Mouse (Mus musculus): ENCODE measurements at regions not wholly inside any gene's neighbourhood (a gene's known extent, or its start where the extent isn't known, plus 50 kb on each side); places are given as distances from the start of the nearest gene placed in this dataset.

DNA sequence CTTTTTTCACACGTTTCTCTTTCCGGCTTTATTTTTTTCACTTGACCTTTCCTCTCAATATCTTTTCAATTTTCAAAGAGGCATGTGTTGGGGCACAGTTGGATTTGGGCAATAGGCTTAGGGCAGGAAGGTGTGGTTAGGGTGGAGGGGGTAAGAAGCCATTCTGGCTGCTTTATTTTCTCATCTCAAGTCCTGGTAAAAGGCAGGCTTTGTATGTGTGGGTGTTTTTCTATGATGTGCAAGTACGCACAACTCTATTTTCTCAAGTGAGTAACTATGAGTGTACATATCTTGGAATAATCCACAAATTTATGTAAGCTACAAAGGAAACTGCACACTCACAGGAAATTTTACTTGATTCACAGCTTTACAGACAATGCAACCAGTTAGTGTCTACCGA is 121.5 kb upstream of the Ifne start:
- Histone ChIP-seq H3K27ac (replicated peaks) (no peak overlapping the region), H3K4me3 (no peak overlapping the region), H3K9ac (no peak overlapping the region), H3K4me2 (no peak overlapping the region), H3K36me3 (no peaks in the 10 kb centered on the region), H3K27me3 (replicated peaks) (no peaks in the 10 kb centered on the region), H3K4me1 (no peaks in the 10 kb centered on the region), H3K9me3 (no peaks in the 10 kb centered on the region)
- no peak for ATAC-seq (ENCODE audit: extremely low read depth, insufficient number of reproducible peaks, low FRiP score, low TSS enrichment)
- 71% methylated on average over 4 of the region's 4 CpGs for WGBS

DNA sequence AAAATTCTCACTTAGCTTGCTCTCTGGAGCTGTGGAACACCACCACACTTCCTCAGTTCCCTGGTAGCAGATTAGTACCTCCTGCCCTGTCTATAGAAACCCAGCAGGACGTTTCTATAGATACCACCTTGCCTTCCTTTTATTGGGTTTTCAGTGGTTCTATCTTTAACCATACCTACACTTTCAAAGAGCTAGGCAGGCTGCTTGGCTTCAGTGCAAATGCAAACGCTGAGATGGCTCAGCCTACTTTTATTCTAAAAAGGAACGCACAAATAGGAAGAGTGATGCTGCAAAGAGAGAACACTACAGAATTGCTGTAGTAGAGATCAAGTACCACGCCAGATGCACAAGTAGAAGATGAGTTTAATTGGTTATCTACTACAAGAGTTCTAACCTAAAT is 120.9 kb upstream of the Ifne start:
- Histone ChIP-seq H3K27me3 (replicated peaks) (no peaks in the 10 kb centered on the region), H3K4me2 (no peak overlapping the region), H3K9ac (no peak overlapping the region), H3K4me3 (no peak overlapping the region), H3K9me3 (no peaks in the 10 kb centered on the region), H3K4me1 (no peaks in the 10 kb centered on the region), H3K36me3 (no peaks in the 10 kb centered on the region), H3K27ac (replicated peaks) (no peak overlapping the region)
- no peak for ATAC-seq (ENCODE audit: extremely low read depth, insufficient number of reproducible peaks, low FRiP score, low TSS enrichment)
- WGBS: 66% methylated on average over 4 of the region's 4 CpGs

DNA sequence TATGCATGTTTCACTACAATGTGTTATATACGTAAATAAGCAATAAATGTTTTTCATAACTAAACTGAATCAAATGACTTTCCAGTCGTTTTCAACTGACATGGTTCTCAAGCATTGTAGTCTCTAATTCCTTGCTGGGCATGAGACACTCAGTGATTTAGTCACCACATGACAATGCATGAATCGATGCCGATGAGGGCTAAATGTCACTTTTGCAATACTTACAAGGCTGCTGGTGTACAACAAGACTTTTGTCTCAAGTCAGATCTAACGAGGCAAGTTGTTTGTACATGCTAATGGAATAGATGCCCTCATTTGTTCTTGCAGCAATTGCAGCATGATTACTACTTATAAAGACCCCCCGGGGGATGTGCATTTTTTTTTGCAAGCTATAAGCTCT is 120.2 kb upstream of the Ifne start:
- H3K4me1 ChIP-seq: no peaks in the 10 kb centered on the region
- H3K36me3 ChIP-seq: no peaks in the 10 kb centered on the region
- no peaks in the 10 kb centered on the region for H3K27me3 ChIP-seq (replicated peaks)
- H3K4me3 ChIP-seq: no peak overlapping the region
- WGBS: 72% methylated on average over 6 of the region's 6 CpGs
- ATAC-seq (ENCODE audit: extremely low read depth, insufficient number of reproducible peaks, low FRiP score, low TSS enrichment): no peak
- no peak overlapping the region for H3K27ac ChIP-seq (replicated peaks)
- no peaks in the 10 kb centered on the region for H3K9me3 ChIP-seq
- no peak overlapping the region for H3K4me2 ChIP-seq
- H3K9ac ChIP-seq: no peak overlapping the region

DNA sequence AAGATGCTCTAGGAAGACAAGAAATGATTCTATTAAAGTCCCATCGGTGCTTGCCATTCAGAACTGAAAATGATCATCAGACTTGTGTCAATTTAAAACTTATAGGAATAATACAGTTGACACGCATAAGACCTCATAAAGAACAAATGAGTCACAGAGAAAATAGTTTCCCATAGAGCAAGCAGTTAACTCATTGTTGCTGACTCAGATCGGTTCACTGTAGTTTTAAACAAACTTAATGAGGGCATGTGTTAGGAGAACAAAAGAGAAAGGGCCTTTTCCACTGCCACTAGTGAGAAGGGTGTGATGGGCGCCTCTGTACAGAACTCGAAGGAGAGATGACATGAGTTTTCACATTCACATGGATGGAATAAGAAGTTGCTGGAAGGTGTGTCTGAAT is 118.3 kb upstream of the Ifne start:
- Histone ChIP-seq H3K9me3 (no peaks in the 10 kb centered on the region), H3K36me3 (no peaks in the 10 kb centered on the region), H3K4me1 (no peaks in the 10 kb centered on the region), H3K27ac (replicated peaks) (no peak overlapping the region), H3K9ac (no peak overlapping the region), H3K4me2 (no peak overlapping the region), H3K4me3 (no peak overlapping the region), H3K27me3 (replicated peaks) (no peaks in the 10 kb centered on the region)
- 80% methylated on average over 5 of the region's 5 CpGs for WGBS
- ATAC-seq (ENCODE audit: extremely low read depth, insufficient number of reproducible peaks, low FRiP score, low TSS enrichment): no peak

DNA sequence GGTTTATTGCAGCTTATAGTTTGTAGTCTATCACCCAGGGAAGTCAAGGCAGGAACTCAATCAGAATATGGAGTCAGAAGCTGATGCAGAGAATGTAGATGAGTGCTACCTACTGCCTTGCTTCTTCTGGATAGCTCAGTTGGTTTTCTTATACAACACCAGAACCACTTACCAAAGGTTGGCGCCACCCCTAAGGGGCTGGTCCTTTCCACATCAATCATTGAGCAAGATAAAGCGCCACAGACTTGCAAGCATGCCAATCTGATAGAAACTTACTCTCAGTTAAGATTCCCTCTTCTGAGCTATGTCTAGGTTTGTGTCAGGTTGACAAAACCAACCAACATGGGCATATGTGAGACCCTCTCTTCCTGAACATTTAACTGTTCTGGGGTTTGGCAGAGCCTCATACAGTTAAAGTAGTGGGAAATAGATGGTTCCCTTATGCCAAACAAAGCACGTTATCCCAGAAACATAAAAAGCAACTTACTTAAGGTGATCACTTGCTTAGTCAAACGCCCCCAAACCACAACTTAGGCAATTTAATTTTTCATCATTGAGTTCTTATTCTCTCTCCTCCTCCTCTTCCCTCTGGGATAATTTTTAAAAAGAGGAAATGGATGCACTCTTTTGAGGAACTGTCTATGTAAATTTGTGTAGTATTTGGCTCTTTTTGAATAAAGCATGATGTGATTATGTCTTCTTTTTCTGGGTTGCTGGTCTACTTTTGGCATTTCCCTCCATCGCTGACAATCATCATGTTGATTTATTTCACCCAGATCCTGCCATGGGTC is 115.3 kb upstream of the Ifne start:
- Histone ChIP-seq H3K27ac (replicated peaks) (no peak overlapping the region), H3K4me1 (no peaks in the 10 kb centered on the region), H3K4me3 (no peak overlapping the region), H3K4me2 (no peak overlapping the region), H3K9ac (no peak overlapping the region), H3K36me3 (no peaks in the 10 kb centered on the region), H3K27me3 (replicated peaks) (no peaks in the 10 kb centered on the region), H3K9me3 (no peaks in the 10 kb centered on the region)
- WGBS: 67% methylated on average over 5 of the region's 5 CpGs
- ATAC-seq (ENCODE audit: extremely low read depth, insufficient number of reproducible peaks, low FRiP score, low TSS enrichment): no peak

DNA sequence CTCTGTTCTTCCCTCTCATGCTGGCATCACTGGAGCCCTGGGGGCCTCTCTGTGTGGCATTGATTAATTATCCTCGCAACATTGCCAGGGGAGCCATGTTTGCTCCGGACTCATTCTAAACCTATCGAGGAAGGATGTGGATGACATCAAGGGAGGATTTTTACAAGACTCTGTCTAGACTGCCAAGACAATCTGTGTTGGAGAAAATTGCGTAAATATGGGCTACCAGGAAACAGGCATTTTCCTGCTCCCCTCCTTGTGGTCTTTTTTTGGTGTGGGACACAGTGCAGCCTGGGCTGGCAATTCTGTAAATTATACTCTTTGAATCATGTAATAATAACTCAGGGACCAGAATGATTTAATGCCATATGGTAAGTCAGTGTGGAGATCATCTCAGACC is 114.5 kb upstream of the Ifne start:
- H3K27ac ChIP-seq (replicated peaks): no peak overlapping the region
- H3K9me3 ChIP-seq: no peaks in the 10 kb centered on the region
- no peak overlapping the region for H3K9ac ChIP-seq
- no peak overlapping the region for H3K4me2 ChIP-seq
- WGBS: 66% methylated on average over 4 of the region's 4 CpGs
- no peaks in the 10 kb centered on the region for H3K27me3 ChIP-seq (replicated peaks)
- no peak for ATAC-seq (ENCODE audit: extremely low read depth, insufficient number of reproducible peaks, low FRiP score, low TSS enrichment)
- H3K4me1 ChIP-seq: no peaks in the 10 kb centered on the region
- H3K36me3 ChIP-seq: no peaks in the 10 kb centered on the region
- H3K4me3 ChIP-seq: no peak overlapping the region

DNA sequence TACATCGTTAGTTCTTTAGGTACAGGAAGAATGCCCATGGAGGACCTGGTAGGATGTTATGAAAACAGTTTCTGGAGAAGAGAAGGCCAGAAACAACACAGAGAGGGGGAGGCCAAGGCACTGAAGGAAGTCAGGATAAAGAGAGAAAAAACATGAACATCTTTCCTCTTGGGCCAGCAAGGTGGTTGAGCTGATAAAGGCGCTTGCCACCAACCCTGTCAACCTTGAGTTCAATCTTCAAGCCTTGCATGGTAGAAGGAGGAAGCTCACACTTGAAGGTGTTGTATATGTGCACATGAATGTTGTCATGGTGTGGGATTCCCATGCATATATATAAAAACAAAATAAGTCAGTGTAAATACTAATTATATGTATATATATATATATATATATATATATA is 112.5 kb upstream of the Ifne start:
- Histone ChIP-seq H3K27ac (replicated peaks) (no peak overlapping the region), H3K9me3 (no peaks in the 10 kb centered on the region), H3K4me1 (no peaks in the 10 kb centered on the region), H3K36me3 (no peaks in the 10 kb centered on the region), H3K4me3 (no peak overlapping the region), H3K4me2 (no peak overlapping the region), H3K9ac (no peak overlapping the region), H3K27me3 (replicated peaks) (no peaks in the 10 kb centered on the region)
- 69% methylated on average over 2 of the region's 2 CpGs for WGBS
- no peak for ATAC-seq (ENCODE audit: extremely low read depth, insufficient number of reproducible peaks, low FRiP score, low TSS enrichment)

DNA sequence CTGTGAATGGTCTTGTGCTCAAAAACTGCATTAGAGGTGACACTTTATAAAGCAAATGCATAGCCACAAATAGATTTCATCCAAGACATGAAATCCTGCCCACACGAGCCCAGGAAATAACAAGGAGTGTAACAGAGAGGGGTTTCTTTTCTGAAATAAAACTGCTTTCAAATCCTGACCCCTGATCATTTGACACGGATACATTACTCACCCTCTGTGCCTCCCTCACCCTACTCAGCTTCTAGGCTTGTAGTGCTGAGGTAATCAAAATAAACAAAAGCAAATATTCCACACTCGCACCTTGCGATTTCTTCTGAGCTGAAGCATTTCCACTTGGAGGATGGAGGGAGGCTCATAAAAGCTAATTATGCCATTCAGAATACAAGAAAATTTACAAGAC is 108.4 kb upstream of the Ifne start:
- Histone ChIP-seq H3K9ac (no peak overlapping the region), H3K4me1 (no peaks in the 10 kb centered on the region), H3K27ac (replicated peaks) (no peak overlapping the region), H3K4me2 (no peak overlapping the region), H3K4me3 (no peak overlapping the region), H3K27me3 (replicated peaks) (no peaks in the 10 kb centered on the region), H3K36me3 (no peaks in the 10 kb centered on the region), H3K9me3 (no peaks in the 10 kb centered on the region)
- 52% methylated on average over 4 of the region's 4 CpGs for WGBS
- ATAC-seq (ENCODE audit: extremely low read depth, insufficient number of reproducible peaks, low FRiP score, low TSS enrichment): no peak

DNA sequence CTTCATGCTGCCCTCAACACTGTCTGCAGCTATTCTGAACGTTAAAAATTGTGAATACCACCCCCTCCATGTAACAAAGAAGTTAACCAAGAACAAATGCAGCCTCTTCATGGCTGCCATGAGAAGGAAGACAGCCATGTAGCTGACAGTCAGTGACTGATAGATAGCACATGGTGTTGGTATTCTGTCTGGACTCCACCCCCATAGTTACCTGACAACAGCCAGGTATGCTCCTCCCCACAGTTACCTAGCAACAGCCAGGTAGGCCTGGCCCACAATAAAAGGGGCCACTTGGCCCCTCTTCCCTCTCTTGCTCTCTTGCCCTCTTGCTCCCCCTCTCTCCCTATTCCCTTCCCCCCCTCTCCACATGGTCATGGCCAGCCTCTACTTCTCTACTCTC is 107.1 kb upstream of the Ifne start:
- no peaks in the 10 kb centered on the region for H3K9me3 ChIP-seq
- no peak overlapping the region for H3K9ac ChIP-seq
- no peak for ATAC-seq (ENCODE audit: extremely low read depth, insufficient number of reproducible peaks, low FRiP score, low TSS enrichment)
- no peaks in the 10 kb centered on the region for H3K27me3 ChIP-seq (replicated peaks)
- no peak overlapping the region for H3K27ac ChIP-seq (replicated peaks)
- no peaks in the 10 kb centered on the region for H3K4me1 ChIP-seq
- H3K4me3 ChIP-seq: no peak overlapping the region
- no peak overlapping the region for H3K4me2 ChIP-seq
- H3K36me3 ChIP-seq: no peaks in the 10 kb centered on the region
- WGBS: 36% methylated on average over 1 of the region's 1 CpGs

DNA sequence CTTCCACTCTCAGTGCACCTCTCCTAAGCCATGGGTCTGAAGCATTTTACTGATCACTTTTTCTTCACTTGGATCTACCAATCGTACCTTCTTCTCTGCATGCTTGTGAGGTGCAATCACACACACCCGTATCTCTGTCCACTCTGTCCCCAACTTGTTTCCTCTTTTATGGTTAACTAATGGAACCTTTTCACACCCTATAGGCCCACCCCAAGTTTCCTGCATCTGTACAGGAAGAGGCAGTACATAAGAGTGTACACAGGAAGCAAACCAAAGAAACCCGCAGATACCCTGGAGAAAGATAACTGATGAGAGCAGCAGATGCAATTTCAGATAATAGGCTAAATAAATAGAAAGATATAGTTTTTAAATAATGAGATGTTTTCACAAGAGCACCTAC is 102.5 kb upstream of the Ifne start:
- H3K4me1 ChIP-seq: no peaks in the 10 kb centered on the region
- no peaks in the 10 kb centered on the region for H3K36me3 ChIP-seq
- WGBS: 70% methylated on average over 3 of the region's 3 CpGs
- no peaks in the 10 kb centered on the region for H3K9me3 ChIP-seq
- no peak overlapping the region for H3K4me3 ChIP-seq
- no peak overlapping the region for H3K4me2 ChIP-seq
- no peak for ATAC-seq (ENCODE audit: extremely low read depth, insufficient number of reproducible peaks, low FRiP score, low TSS enrichment)
- H3K9ac ChIP-seq: no peak overlapping the region
- H3K27me3 ChIP-seq (replicated peaks): no peaks in the 10 kb centered on the region
- H3K27ac ChIP-seq (replicated peaks): no peak overlapping the region

DNA sequence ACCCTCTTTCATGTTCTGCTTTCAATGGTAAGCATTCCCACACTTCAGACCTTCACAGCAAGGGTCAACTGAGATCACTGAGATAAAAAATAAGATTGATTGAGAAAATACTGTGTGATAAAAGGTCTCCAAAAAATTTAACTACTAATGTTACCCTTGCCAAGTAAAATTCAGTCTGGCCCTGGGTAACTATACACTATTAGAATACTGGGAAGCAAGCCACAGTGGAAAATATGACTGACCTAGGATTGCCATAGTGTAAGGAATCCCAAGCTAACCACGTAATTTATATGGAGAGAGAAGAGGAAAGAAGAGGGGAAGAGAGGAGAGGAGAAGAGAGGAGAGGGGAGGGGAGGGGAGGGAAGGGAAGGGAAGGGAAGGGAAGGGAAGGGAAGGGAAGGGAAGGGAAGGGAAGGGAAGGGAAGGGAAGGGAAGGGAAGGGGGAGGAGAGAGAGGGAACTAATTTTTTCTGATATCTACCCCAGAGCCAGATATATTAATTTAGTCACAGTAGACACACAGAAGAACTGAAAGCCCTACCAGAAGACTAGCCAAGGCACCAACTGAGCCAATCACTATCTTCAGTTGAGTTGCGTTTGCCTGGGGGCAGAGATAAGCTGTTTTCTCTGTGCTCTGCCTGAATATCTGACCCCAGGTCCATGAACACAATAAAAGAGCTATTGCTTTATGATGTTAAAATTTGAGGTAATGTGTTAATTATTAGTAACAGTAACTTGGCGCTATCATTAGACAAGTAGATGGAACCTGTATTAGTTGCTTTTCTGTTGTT is 97.3 kb upstream of the Ifne start:
- Histone ChIP-seq H3K9ac (no peak overlapping the region), H3K27ac (replicated peaks) (no peak overlapping the region), H3K36me3 (no peaks in the 10 kb centered on the region), H3K9me3 (no peaks in the 10 kb centered on the region), H3K4me3 (no peak overlapping the region), H3K4me1 (peaks cover 13% of the 10 kb centered on the region), H3K27me3 (replicated peaks) (no peaks in the 10 kb centered on the region), H3K4me2 (no peak overlapping the region)
- ATAC-seq (ENCODE audit: extremely low read depth, insufficient number of reproducible peaks, low FRiP score, low TSS enrichment): no peak
- WGBS: 49% methylated on average over 3 of the region's 3 CpGs

DNA sequence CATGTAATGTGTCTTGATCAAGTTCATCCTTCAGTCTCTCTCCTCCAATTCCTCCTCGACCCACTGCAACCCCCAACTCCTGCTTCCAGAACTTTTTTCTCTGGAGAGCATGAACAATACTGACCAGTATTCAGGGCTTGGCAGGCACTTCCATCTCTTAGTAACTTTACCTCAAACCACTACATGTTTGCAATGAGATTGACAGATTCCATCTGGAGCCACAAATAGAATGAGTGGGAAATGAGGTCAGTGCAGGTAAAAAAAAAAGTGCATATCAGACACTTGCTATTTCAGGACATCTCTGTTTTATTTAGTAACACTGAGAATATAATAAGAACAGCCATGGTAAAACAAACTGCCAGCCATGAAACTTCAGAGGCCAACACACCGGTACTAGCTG is 94.5 kb upstream of the Ifne start:
- H3K27me3 ChIP-seq (replicated peaks): no peaks in the 10 kb centered on the region
- 35% methylated on average over 2 of the region's 2 CpGs for WGBS

More for the DNA sequence above, 94.5 kb upstream of the Ifne start:
- Histone ChIP-seq H3K9me3 (no peaks in the 10 kb centered on the region), H3K4me3 (no peak overlapping the region), H3K4me2 (no peak overlapping the region), H3K9ac (no peak overlapping the region), H3K27ac (replicated peaks) (peak overlapping the region; percentile 38; the same call in 1 of the 2 replicates), H3K4me1 (peaks cover 13% of the 10 kb centered on the region), H3K36me3 (no peaks in the 10 kb centered on the region)
- no peak for ATAC-seq (ENCODE audit: extremely low read depth, insufficient number of reproducible peaks, low FRiP score, low TSS enrichment)
